Mouse (Mus musculus) forebrain, postnatal 0 days (tissue): ENCODE measurements at regions not wholly inside any gene's neighbourhood (a gene's known extent, or its start where the extent isn't known, plus 50 kb on each side); places are given as distances from the start of the nearest gene placed in this dataset.
A peak's percentile ranks its signal among the peaks of the same experiment; 100 is the strongest.

ENCODE experiments used
- ATAC-seq: fragments of 200-750 bp; cut with Nextera tagmentation; 2 replicates; pipeline ENCODE4 v1.8.0; 2017; ENCODE audit warnings: mild to moderate bottlenecking, moderate library complexity
- DNase-seq: peaks from one replicate; pipeline ENCODE4 v3.0.0-alpha.2; 2015
- H3K27ac ChIP-seq: fragments of 300-500 bp; sonication (generic); 2 replicates; pipeline ENCODE4 v1.5.1; 2014; ENCODE audit warnings: low read depth, mild to moderate bottlenecking, antibody characterized with exemption, low read length, moderate library complexity, mixed read lengths
- H3K27me3 ChIP-seq: fragments of 300-500 bp; sonication (generic); 2 replicates; pipeline ENCODE4 v1.6.1; 2014; ENCODE audit warnings: mild to moderate bottlenecking, low read length, mixed read lengths; ENCODE audit not compliant: insufficient read depth
- H3K36me3 ChIP-seq: fragments of 300-500 bp; sonication (generic); 2 replicates; pipeline ENCODE4 v1.6.1; 2014; ENCODE audit warnings: mild to moderate bottlenecking, moderate library complexity; ENCODE audit not compliant: insufficient read depth
- H3K4me1 ChIP-seq: fragments of 300-500 bp; sonication (generic); 2 replicates; pipeline ENCODE4 v1.6.1; 2014; ENCODE audit warnings: antibody characterized with exemption; ENCODE audit not compliant: insufficient read depth
- H3K4me2 ChIP-seq: fragments of 300-500 bp; sonication (generic); 2 replicates; pipeline ENCODE4 v1.6.1; 2014; ENCODE audit warnings: low read depth, mild to moderate bottlenecking, moderate library complexity
- H3K4me3 ChIP-seq: fragments of 300-500 bp; sonication (generic); 2 replicates; pipeline ENCODE4 v1.5.1; 2014; ENCODE audit warnings: low read depth, low read length, mixed read lengths
- H3K9ac ChIP-seq: fragments of 300-500 bp; sonication (generic); 2 replicates; pipeline ENCODE4 v1.6.1; 2014; ENCODE audit warnings: mild to moderate bottlenecking
- H3K9me3 ChIP-seq: fragments of 300-500 bp; sonication (generic); 2 replicates; pipeline ENCODE4 v1.6.1; 2016; ENCODE audit warnings: low read length
- CTCF ChIP-seq: sonication (generic); IDR thresholded peaks from 2 replicates; pipeline ENCODE4 v1.5.1; 2016; ENCODE audit warnings: antibody characterized with exemption, control low read depth, low read depth
- WGBS: fragments of 180-500 bp; shearing (Covaris S2); extraction: QIAGEN DNeasy Blood & Tissue Kit; methylation state at CpG from one replicate; pipeline ENCODE4 v1.1.7; 2014; 5-methylcytosine and 5-hydroxymethylcytosine counted together

DNA sequence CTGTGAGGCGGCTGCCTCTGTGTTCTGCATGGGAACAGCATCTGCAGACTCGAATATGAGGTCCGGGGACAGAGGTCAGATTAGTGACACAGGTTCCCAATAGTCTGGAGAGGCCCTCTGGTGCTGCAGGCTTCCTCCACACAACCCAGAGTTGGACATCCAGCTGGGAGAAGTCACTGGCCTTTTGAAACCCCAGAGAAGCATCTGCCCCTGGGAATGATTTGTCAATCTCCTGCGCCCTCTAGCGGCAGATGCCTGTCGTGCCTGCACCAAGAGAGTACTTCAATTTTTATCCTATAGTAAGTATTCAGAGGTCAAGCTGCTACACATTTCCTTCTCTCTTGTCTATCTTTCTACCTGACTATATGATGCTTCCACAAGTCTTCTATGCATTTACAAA lies 62.7 kb upstream of the Nkx2-2 start:
- ATAC-seq (no peak), DNase-seq (peak; percentile 56)
- Histone ChIP-seq H3K9me3 (0 out of 2 replicates have a peak, but pooled peaks cover 3% of the 10 kb centered on the region), H3K4me1 (no peaks in the 10 kb centered on the region), H3K27ac (no peak overlapping the region), H3K27me3 (no peaks in the 10 kb centered on the region), H3K36me3 (no peaks in the 10 kb centered on the region), H3K4me3 (no peak overlapping the region), H3K9ac (no peak overlapping the region), H3K4me2 (no peak overlapping the region)
- TF ChIP-seq CTCF: peak; percentile 72
- 14% methylated on average over 6 of the region's 6 CpGs for WGBS

DNA sequence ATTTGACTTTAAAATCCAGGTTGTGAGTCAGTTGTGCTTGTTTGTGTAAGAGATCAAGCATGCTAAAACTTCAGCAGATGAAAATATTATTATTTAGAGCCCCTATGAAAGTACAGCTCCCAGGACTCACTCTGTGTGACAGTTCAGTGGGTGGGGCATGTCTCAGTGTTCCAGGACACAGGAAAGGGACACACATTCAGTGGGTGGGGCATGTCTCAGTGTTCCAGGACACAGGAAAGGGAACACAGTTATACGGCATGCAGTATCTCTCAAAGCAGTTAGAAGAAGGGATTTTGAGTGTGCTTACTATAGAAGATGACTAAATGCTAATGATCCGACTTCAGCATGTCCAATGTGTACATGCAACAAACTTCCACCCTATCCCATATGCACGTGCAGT lies 60.9 kb upstream of the Nkx2-2 start:
- ATAC-seq (no peak), DNase-seq (no peak)
- Histone ChIP-seq H3K9me3 (0 out of 2 replicates have a peak, but pooled peaks cover 3% of the 10 kb centered on the region), H3K36me3 (no peaks in the 10 kb centered on the region), H3K9ac (no peak overlapping the region), H3K4me1 (no peaks in the 10 kb centered on the region), H3K27ac (no peak overlapping the region), H3K4me3 (no peak overlapping the region), H3K27me3 (no peaks in the 10 kb centered on the region), H3K4me2 (no peak overlapping the region)
- WGBS: 79% methylated on average over 3 of the region's 3 CpGs
- TF ChIP-seq CTCF: no peak

DNA sequence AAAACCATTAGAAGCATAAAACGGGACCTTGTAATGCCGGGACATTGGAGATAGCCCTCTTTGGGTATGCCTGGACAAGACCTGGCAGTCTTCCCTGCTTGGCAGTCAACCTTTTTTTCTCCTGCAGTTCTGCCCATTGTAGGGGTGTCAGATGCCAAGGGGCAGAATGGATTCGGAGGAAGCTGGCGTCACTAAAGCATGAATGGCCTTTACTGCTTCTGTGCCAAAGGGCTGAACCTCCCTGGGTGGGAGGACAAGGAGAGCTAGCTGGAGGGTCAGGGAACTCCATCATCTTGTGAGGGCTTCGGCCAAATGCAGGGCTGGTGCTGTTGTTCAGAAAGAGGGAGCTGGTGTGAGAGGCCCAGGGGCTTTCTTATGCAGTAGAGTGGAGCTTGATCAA lies 60.1 kb upstream of the Nkx2-2 start:
- no peak for TF ChIP-seq CTCF
- peak; percentile 21 for DNase-seq
- Histone ChIP-seq H3K27me3 (no peaks in the 10 kb centered on the region), H3K27ac (no peak overlapping the region), H3K4me3 (no peak overlapping the region), H3K4me2 (no peak overlapping the region), H3K36me3 (no peaks in the 10 kb centered on the region), H3K9ac (no peak overlapping the region), H3K9me3 (0 out of 2 replicates have a peak, but pooled peaks cover 3% of the 10 kb centered on the region), H3K4me1 (no peaks in the 10 kb centered on the region)
- ATAC-seq: peak; percentile 66
- 25% methylated on average over 5 of the region's 5 CpGs for WGBS

DNA sequence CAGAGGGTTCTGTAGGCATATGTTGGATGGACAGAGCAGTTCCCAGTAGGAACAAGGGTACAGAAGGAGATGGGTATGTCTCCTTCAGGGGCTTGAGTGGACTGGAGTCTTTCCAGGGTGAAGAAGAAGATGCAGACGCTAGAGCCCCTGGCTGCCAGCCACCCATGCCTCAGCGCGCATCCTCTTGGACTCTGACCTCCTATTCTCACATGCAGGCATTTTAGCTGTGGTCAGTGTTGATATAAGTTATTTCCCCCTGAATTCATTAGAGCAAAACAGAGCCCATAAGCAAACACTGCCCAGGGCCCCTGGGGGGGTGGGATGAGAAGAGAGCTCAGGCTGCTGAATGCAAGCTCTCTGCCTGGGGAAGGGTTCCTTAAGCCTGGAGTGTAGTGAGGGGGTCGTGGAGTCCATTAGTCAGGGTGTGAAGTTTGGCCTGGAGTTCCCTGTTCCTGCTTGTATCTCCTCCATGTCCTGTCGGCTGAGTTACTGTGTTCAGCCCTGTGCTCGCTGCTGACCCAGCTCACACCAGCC lies 54.0 kb upstream of the Nkx2-2 start:
- ATAC-seq: no peak
- 78% methylated on average over 6 of the region's 6 CpGs for WGBS
- H3K36me3 ChIP-seq: no peaks in the 10 kb centered on the region

DNA sequence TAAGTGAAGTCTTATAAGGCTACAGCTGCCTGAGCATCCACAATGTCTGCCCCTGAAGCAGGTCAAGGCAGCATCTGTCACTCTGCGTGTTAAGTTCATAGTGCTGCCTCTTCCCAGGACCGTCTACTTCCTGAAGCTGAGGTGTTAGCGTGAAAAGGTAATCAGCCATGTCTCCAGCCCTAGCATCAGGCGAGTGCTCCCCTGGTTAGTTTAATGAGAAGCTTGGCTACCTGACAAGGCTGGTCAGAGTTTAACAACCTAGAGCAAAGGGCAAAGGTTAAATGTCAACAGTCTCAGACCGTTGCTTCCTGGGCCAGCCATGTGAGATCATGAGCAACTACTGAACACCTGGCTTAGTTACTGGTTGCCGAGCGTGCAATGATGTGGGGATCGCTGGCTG lies 53.2 kb upstream of the Nkx2-2 start:
- Histone ChIP-seq H3K4me2 (no peak overlapping the region), H3K9me3 (no peaks in the 10 kb centered on the region), H3K36me3 (no peaks in the 10 kb centered on the region), H3K9ac (no peak overlapping the region), H3K4me1 (no peaks in the 10 kb centered on the region), H3K4me3 (no peak overlapping the region), H3K27me3 (no peaks in the 10 kb centered on the region), H3K27ac (no peak overlapping the region)
- DNase-seq (no peak), ATAC-seq (no peak)
- 87% methylated on average over 8 of the region's 8 CpGs for WGBS
- no peak for TF ChIP-seq CTCF

More for the DNA sequence above, 54.0 kb upstream of the Nkx2-2 start:
- TF ChIP-seq CTCF: no peak
- no peaks in the 10 kb centered on the region for H3K27me3 ChIP-seq
- no peak overlapping the region for H3K4me2 ChIP-seq
- DNase-seq: no peak
- no peaks in the 10 kb centered on the region for H3K4me1 ChIP-seq
- H3K4me3 ChIP-seq: no peak overlapping the region
- H3K9ac ChIP-seq: no peak overlapping the region
- H3K9me3 ChIP-seq: no peaks in the 10 kb centered on the region
- H3K27ac ChIP-seq: no peak overlapping the region

DNA sequence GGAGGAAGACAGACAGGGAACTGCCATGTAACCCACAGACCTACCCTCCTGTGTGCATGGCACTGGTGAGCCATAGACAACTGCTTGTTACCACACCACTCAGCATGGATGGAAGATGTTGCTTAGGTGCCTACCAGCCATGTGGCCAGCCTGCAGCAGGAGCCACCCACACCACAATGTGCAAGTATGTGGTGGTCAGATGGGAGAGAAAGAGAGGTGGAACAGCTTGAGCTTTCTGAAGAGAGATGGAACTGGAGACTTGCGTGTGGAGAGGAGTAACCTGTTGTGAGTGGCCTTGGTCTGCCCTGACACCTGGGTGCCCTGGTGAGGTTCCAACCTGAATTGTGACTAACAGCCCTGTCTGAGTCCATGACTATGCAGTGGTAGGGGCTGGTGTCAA lies 50.4 kb upstream of the Nkx2-2 start:
- TF ChIP-seq CTCF: no peak
- H3K4me1 ChIP-seq: no peaks in the 10 kb centered on the region
- H3K27ac ChIP-seq: no peak overlapping the region
- WGBS: 100% methylated on average over 1 of the region's 1 CpGs
- H3K4me2 ChIP-seq: no peak overlapping the region
- H3K36me3 ChIP-seq: no peaks in the 10 kb centered on the region
- H3K27me3 ChIP-seq: no peaks in the 10 kb centered on the region
- no peak overlapping the region for H3K4me3 ChIP-seq
- ATAC-seq (no peak), DNase-seq (no peak)
- no peak overlapping the region for H3K9ac ChIP-seq
- no peaks in the 10 kb centered on the region for H3K9me3 ChIP-seq
